Mouse (Mus musculus): ENCODE data around the gene Crocc. TPM values are rescaled to one million over a fixed set of nuclear protein-coding genes. Genes with fewer than 3 reads are reported as not detected.

The Crocc gene
- total RNA-seq, 1 experiment from 2014 or later, result 16.1 TPM

- peak; percentile 93 for DNase-seq
Observed at GRCm38 (mm10) chr4:140986711-140987395, 73.5 kb downstream of the Crocc start, which contains the start of gene Atp13a2. TSS of gene Atp13a2 (plus strand) at chr4:140986873.

- DNase-seq, result no peak
Observed at GRCm38 (mm10) chr4:140986024-140986710, 74.2 kb downstream of the Crocc start.

GRCm38 (mm10) chr4:140984544-140984943, 75.8 kb downstream of the Crocc start:
- DNase-seq, result no peak

- no peak for DNase-seq
Observed at GRCm38 (mm10) chr4:140983442-140983841, 76.9 kb downstream of the Crocc start.

GRCm38 (mm10) chr4:140982808-140983207, 77.5 kb downstream of the Crocc start:
- DNase-seq, result no peak

GRCm38 (mm10) chr4:140981605-140982004, 78.7 kb downstream of the Crocc start:
- DNase-seq, result no peak

- DNase-seq, result peak; percentile 78
Observed at GRCm38 (mm10) chr4:140977886-140978692, 82.3 kb downstream of the Crocc start.

GRCm38 (mm10) chr4:140977278-140977677, 83.1 kb downstream of the Crocc start:
- no peak for DNase-seq

GRCm38 (mm10) chr4:140975356-140975755, 85.0 kb downstream of the Crocc start:
- no peak for DNase-seq

GRCm38 (mm10) chr4:140974408-140974807, 85.9 kb downstream of the Crocc start:
- no peak for DNase-seq

GRCm38 (mm10) chr4:140971691-140972090, 88.7 kb downstream of the Crocc start:
- no peak for DNase-seq

GRCm38 (mm10) chr4:140967386-140968159, 92.8 kb downstream of the Crocc start:
- no peak for DNase-seq

Other genes starting within 250 kb of the Crocc start
- not detected in 2 replicates for gene Padi3, start 249.9 kb downstream of the Crocc start, total RNA-seq (2021)
- gene Padi1, start 214.8 kb downstream of the Crocc start, total RNA-seq (2021), result not detected in 2 replicates
- 5.4 and 8.3 TPM in 2 replicates for gene Padi2, start 154.2 kb downstream of the Crocc start, total RNA-seq (2021)
- gene Sdhb, start 99.3 kb downstream of the Crocc start, total RNA-seq (2021), result 452 and 458 TPM in 2 replicates
- gene Atp13a2, start 73.7 kb downstream of the Crocc start, total RNA-seq (2021), result 35.9 and 53.3 TPM in 2 replicates
- gene Mfap2, start 50.1 kb downstream of the Crocc start, total RNA-seq (2021), result 10.7 and 11.1 TPM in 2 replicates
- 56.2 and 67.2 TPM in 2 replicates for gene Necap2, start 17.8 kb upstream of the Crocc start, total RNA-seq (2021)
- gene Spata21, start 27.8 kb upstream of the Crocc start, total RNA-seq (2021), result not detected in 2 replicates
- gene Szrd1, start 79.2 kb upstream of the Crocc start, total RNA-seq (2021), result 95.3 and 115 TPM in 2 replicates
- 19.7 and 24.8 TPM in 2 replicates for gene Fbxo42, start 87.4 kb upstream of the Crocc start, total RNA-seq (2021)
- 1.4 and 1.7 TPM in 2 replicates for gene Rsg1, start 153.4 kb upstream of the Crocc start, total RNA-seq (2021)
- 32.6 and 44.2 TPM in 2 replicates for gene Arhgef19, start 178.9 kb upstream of the Crocc start, total RNA-seq (2021)
- gene Epha2, start 240.7 kb upstream of the Crocc start, total RNA-seq (2021), result 18.7 and 19.3 TPM in 2 replicates